Mouse (Mus musculus) MEL (cell line): Measurements from ENCODE around the gene Prkag2. TPM values are rescaled to one million over a fixed set of nuclear protein-coding genes. Genes with fewer than 3 reads are reported as not detected.

ENCODE experiments used
- DNase-seq: peaks from one replicate; pipeline ENCODE4 v3.0.0; 2011; ENCODE audit warnings: low read depth, low spot score
- H3K27ac ChIP-seq: 2 replicates; pipeline ENCODE4 v1.5.1; 2012; ENCODE audit warnings: low read depth, mild to moderate bottlenecking, control low read depth, low read length, moderate library complexity; ENCODE audit not compliant: control insufficient read depth
- H3K27me3 ChIP-seq, 2 experiments: fragments of 150-350 bp in 1 of 2; sonication (generic) in 1 of 2; 2 replicates each; pipeline ENCODE4 v1.6.1; 2012; ENCODE audit warnings: low read length in 2 of 2, mild to moderate bottlenecking in 2 of 2, improper control_type of control experiment in 1 of 2, moderate library complexity in 1 of 2; ENCODE audit not compliant: insufficient read depth in 2 of 2, control insufficient read depth in 1 of 2
- H3K36me3 ChIP-seq, 2 experiments: 2 replicates each; pipeline ENCODE4 v1.6.1; 2012 to 2014; ENCODE audit warnings: low read length in 2 of 2, improper control_type of control experiment in 1 of 2, inconsistent platforms in 1 of 2, mild to moderate bottlenecking in 1 of 2; ENCODE audit not compliant: insufficient read depth in 2 of 2, control insufficient read depth in 1 of 2
- H3K4me1 ChIP-seq, 2 experiments: fragments of 150-350 bp in 1 of 2; sonication (generic) in 1 of 2; 2 replicates each; pipeline ENCODE4 v1.6.1; 2012; ENCODE audit warnings: low read length in 2 of 2, improper control_type of control experiment in 1 of 2, mild to moderate bottlenecking in 1 of 2; ENCODE audit not compliant: insufficient read depth in 2 of 2, control insufficient read depth in 1 of 2
- H3K4me3 ChIP-seq, 2 experiments: fragments of 150-350 bp in 1 of 2; sonication (generic) in 1 of 2; 2 replicates each; pipeline ENCODE4 v1.5.1; 2012; ENCODE audit warnings: low read depth in 2 of 2, low read length in 2 of 2, mild to moderate bottlenecking in 2 of 2, moderate library complexity in 2 of 2, control low read depth in 1 of 2, improper control_type of control experiment in 1 of 2; ENCODE audit not compliant: control insufficient read depth in 1 of 2, insufficient read depth in 1 of 2
- H3K79me2 ChIP-seq: 2 replicates; pipeline ENCODE4 v1.6.1; 2012; ENCODE audit warnings: mild to moderate bottlenecking, low read length, moderate library complexity; ENCODE audit not compliant: control insufficient read depth, poor library complexity, insufficient read depth
- H3K9ac ChIP-seq: 2 replicates; pipeline ENCODE4 v1.6.1; 2012; ENCODE audit warnings: low read depth, mild to moderate bottlenecking, control low read depth, low read length, moderate library complexity; ENCODE audit not compliant: control insufficient read depth, poor library complexity, severe bottlenecking
- H3K9me3 ChIP-seq: fragments of 150-350 bp; sonication (generic); replicated peaks from 2 replicates; pipeline ENCODE4 v1.6.1; 2012; ENCODE audit warnings: mild to moderate bottlenecking, low read length, improper control_type of control experiment, moderate library complexity; ENCODE audit not compliant: insufficient read depth
- E2F4 ChIP-seq: IDR thresholded peaks from 2 replicates; pipeline ENCODE4 v1.6.1; 2011; ENCODE audit warnings: low read depth, low read length, improper control_type of control experiment, borderline replicate concordance
- ELF1 ChIP-seq: IDR thresholded peaks from 2 replicates; pipeline ENCODE4 v1.6.1; 2014; ENCODE audit warnings: low read depth, mild to moderate bottlenecking, inconsistent platforms, low read length, improper control_type of control experiment, moderate library complexity
- EP300 ChIP-seq, 2 experiments: IDR thresholded peaks; 2 replicates each; pipeline ENCODE4 v1.6.1; 2011; ENCODE audit warnings: improper control_type of control experiment in 2 of 2, low read length in 2 of 2, low read depth in 1 of 2, mild to moderate bottlenecking in 1 of 2
- ETS1 ChIP-seq: IDR thresholded peaks from 2 replicates; pipeline ENCODE4 v1.6.1; 2012; ENCODE audit warnings: low read depth, mild to moderate bottlenecking, inconsistent platforms, low read length, improper control_type of control experiment, moderate library complexity
- GABPA ChIP-seq: IDR thresholded peaks from 2 replicates; pipeline ENCODE4 v1.6.1; 2012; ENCODE audit warnings: low read depth, mild to moderate bottlenecking, inconsistent platforms, low read length, improper control_type of control experiment, moderate library complexity
- GATA1 ChIP-seq: IDR thresholded peaks from 2 replicates; pipeline ENCODE4 v1.6.1; 2011; ENCODE audit warnings: low read depth, low read length, improper control_type of control experiment
- HCFC1 ChIP-seq: IDR thresholded peaks from 2 replicates; pipeline ENCODE4 v1.6.1; 2012; ENCODE audit warnings: low read depth, mild to moderate bottlenecking, inconsistent platforms, low read length, improper control_type of control experiment, moderate library complexity
- KAT2A ChIP-seq: conservative IDR thresholded peaks from 2 replicates; pipeline ENCODE4 v1.6.1; 2012; ENCODE audit warnings: low read depth, low read length, improper control_type of control experiment, inconsistent platforms
- MAFK ChIP-seq: IDR thresholded peaks from 2 replicates; pipeline ENCODE4 v1.6.1; 2011; ENCODE audit warnings: low read depth, mild to moderate bottlenecking, low read length, improper control_type of control experiment, borderline replicate concordance
- MAX ChIP-seq: IDR thresholded peaks from 2 replicates; pipeline ENCODE4 v1.6.1; 2011; ENCODE audit warnings: low read length, improper control_type of control experiment
- MAZ ChIP-seq: IDR thresholded peaks from 2 replicates; pipeline ENCODE4 v1.6.1; 2012; ENCODE audit warnings: low read depth, mild to moderate bottlenecking, inconsistent platforms, low read length, improper control_type of control experiment
- MEF2A ChIP-seq: IDR thresholded peaks from 2 replicates; pipeline ENCODE4 v1.6.1; 2014; ENCODE audit warnings: low read depth, mild to moderate bottlenecking, inconsistent platforms, low read length, improper control_type of control experiment; ENCODE audit not compliant: poor library complexity, insufficient replicate concordance, severe bottlenecking; ENCODE audit errors: extremely low read depth
- MXI1 ChIP-seq: IDR thresholded peaks from 2 replicates; pipeline ENCODE4 v1.6.1; 2011; ENCODE audit warnings: mild to moderate bottlenecking, low read depth, low read length, improper control_type of control experiment
- MYC ChIP-seq: IDR thresholded peaks from 2 replicates; pipeline ENCODE4 v1.6.1; 2011; ENCODE audit warnings: low read depth, mild to moderate bottlenecking, low read length, improper control_type of control experiment, moderate library complexity
- NELFE ChIP-seq: IDR thresholded peaks from 2 replicates; pipeline ENCODE4 v1.6.1; 2011; ENCODE audit warnings: low read depth, low read length, improper control_type of control experiment
- NRF1 ChIP-seq: IDR thresholded peaks from 2 replicates; pipeline ENCODE4 v1.6.1; 2014; ENCODE audit warnings: low read depth, mild to moderate bottlenecking, inconsistent platforms, low read length, improper control_type of control experiment, moderate library complexity; ENCODE audit not compliant: poor library complexity, insufficient read depth, severe bottlenecking
- POLR2AphosphoS2 ChIP-seq: IDR thresholded peaks from 2 replicates; pipeline ENCODE4 v1.6.1; 2011; ENCODE audit warnings: low read length, improper control_type of control experiment
- RAD21 ChIP-seq: IDR thresholded peaks from 2 replicates; pipeline ENCODE4 v1.6.1; 2011; ENCODE audit warnings: mild to moderate bottlenecking, low read depth, low read length, improper control_type of control experiment
- RCOR1 ChIP-seq: IDR thresholded peaks from 2 replicates; pipeline ENCODE4 v1.6.1; 2012; ENCODE audit warnings: low read depth, mild to moderate bottlenecking, inconsistent platforms, low read length, improper control_type of control experiment
- SIN3A ChIP-seq: IDR thresholded peaks from 2 replicates; pipeline ENCODE4 v1.6.1; 2012; ENCODE audit warnings: low read length, improper control_type of control experiment, inconsistent platforms
- TAL1 ChIP-seq: IDR thresholded peaks from 2 replicates; pipeline ENCODE4 v1.6.1; 2012; ENCODE audit warnings: mild to moderate bottlenecking, inconsistent platforms, low read length, moderate library complexity, mixed read lengths
- TBP ChIP-seq: IDR thresholded peaks from 2 replicates; pipeline ENCODE4 v1.8.0; 2011; ENCODE audit warnings: low read depth, low read length, improper control_type of control experiment
- TCF12 ChIP-seq: IDR thresholded peaks from 2 replicates; pipeline ENCODE4 v1.6.1; 2014; ENCODE audit warnings: low read depth, mild to moderate bottlenecking, inconsistent platforms, low read length, improper control_type of control experiment, moderate library complexity
- UBTF ChIP-seq: IDR thresholded peaks from 2 replicates; pipeline ENCODE4 v1.6.1; 2012; ENCODE audit warnings: low read depth, mild to moderate bottlenecking, inconsistent platforms, low read length, improper control_type of control experiment, moderate library complexity, borderline replicate concordance; ENCODE audit not compliant: insufficient read depth
- USF1 ChIP-seq: IDR thresholded peaks from 2 replicates; pipeline ENCODE4 v1.6.1; 2014; ENCODE audit warnings: low read depth, mild to moderate bottlenecking, inconsistent platforms, low read length, improper control_type of control experiment, moderate library complexity
- USF2 ChIP-seq, 2 experiments: IDR thresholded peaks; 2 replicates each; pipeline ENCODE4 v1.6.1; 2011 to 2012; ENCODE audit warnings: improper control_type of control experiment in 2 of 2, low read length in 2 of 2, borderline replicate concordance in 1 of 2, inconsistent platforms in 1 of 2, low read depth in 1 of 2, mild to moderate bottlenecking in 1 of 2; ENCODE audit not compliant: insufficient read depth in 1 of 2
- ZC3H11A ChIP-seq: IDR thresholded peaks from 2 replicates; pipeline ENCODE4 v1.6.1; 2012; ENCODE audit warnings: low read depth, mild to moderate bottlenecking, inconsistent platforms, low read length, improper control_type of control experiment
- ZKSCAN1 ChIP-seq: IDR thresholded peaks from 2 replicates; pipeline ENCODE4 v1.6.1; 2012; ENCODE audit warnings: low read depth, mild to moderate bottlenecking, inconsistent platforms, low read length, improper control_type of control experiment, moderate library complexity
- ZNF384 ChIP-seq: IDR thresholded peaks from 2 replicates; pipeline ENCODE4 v1.6.1; 2012; ENCODE audit warnings: low read depth, mild to moderate bottlenecking, inconsistent platforms, low read length, improper control_type of control experiment
- polyA plus RNA-seq, 2 experiments: library from polyadenylated mRNA; stranded (reverse) in 1 of 2; unstranded in 1 of 2; fragments of >175 nt in 1 of 2; fragments of >200 nt in 1 of 2; gene quantifications; 2 replicates each; pipeline versions ENCODE4 v1.2.1 to v1.2.4; 2012; ENCODE audit warnings: low replicate concordance in 2 of 2, low read depth in 1 of 2; ENCODE audit not compliant: insufficient read length in 2 of 2, insufficient read depth in 1 of 2, missing spikeins in 1 of 2
- total RNA-seq: library from RNA; depleted of rRNA; stranded (reverse); fragments of 300-350 nt; gene quantifications from 2 replicates; pipeline ENCODE4 v1.2.3, GENCODE M21; 2012

Gene Prkag2
- total and polyA plus RNA-seq, 3 experiments, result 8.0 to 27.9 TPM; not detected in 1

DNA sequence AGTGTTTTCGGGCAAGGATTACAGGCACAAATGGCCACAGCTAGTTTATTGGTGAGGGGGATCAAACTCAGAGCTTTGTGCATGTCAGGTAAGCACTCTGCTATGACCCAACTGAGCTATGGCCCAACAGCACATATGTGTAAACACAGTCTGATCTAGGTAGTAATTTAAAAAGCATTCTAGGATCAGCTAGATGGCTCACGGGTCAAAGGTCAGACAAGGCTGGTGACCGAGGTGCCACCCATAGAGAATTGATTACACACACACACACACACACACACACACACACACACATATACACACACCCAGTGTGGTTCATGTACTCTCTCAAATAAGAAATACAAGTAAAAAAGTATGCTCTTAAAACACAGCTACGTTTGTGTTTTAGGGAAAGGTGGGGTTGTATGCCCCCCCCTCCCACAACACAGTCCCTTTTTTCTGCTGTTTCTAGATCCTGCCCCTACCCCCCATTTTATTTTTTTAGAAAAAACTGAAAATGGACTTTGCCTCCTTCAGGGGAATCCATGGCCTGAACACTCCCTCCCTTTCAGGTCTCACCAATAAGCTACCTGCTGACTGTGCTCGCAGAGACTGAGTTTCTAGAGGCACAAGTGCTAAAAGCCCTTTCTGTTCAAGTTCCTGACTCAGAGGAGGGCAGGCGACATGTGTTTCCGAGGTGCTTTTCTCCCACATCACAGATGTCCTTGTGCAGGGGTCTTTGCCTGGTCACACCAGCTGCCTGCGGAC lies 169.4 kb downstream of the Prkag2 start:
- no peaks in the 10 kb centered on the region for H3K27me3 ChIP-seq
- TF ChIP-seq RCOR1 (no peak), SIN3A (no peak), GABPA (no peak), GATA1 (no peak), ZNF384 (no peak), MXI1 (no peak), USF1 (no peak), NELFE (no peak), USF2 (IDR thresholded peaks at IDR 0.05; ENCODE audit: borderline replicate concordance in 1 of 2, insufficient read depth in 1 of 2, low read depth in 1 of 2, low read length in 2 of 2) (no peak), EP300 (IDR thresholded peaks at IDR 0.05; ENCODE audit: low read depth in 1 of 2, low read length in 2 of 2) (no peak), KAT2A (no peak), E2F4 (no peak), NRF1 (no peak), MAFK (no peak), ETS1 (no peak), TBP (no peak), RAD21 (no peak)
- H3K4me1 ChIP-seq, result peaks cover 12 to 29% of the 10 kb centered on the region in 2 experiments
- peaks cover 0 to 19% of the 10 kb centered on the region in 2 experiments; a peak in 2 of 4 replicates for H3K36me3 ChIP-seq
- no peaks in the 10 kb centered on the region for H3K79me2 ChIP-seq
- no peak overlapping the region for H3K27ac ChIP-seq
- H3K9me3 ChIP-seq, result no peaks in the 10 kb centered on the region
- DNase-seq, result no peak
- H3K9ac ChIP-seq, result no peak overlapping the region
- H3K4me3 ChIP-seq, result no peak overlapping the region

- no peaks in the 10 kb centered on the region for H3K27me3 ChIP-seq
- DNase-seq, result no peak
- no peaks in the 10 kb centered on the region for H3K9me3 ChIP-seq
- no peak overlapping the region for H3K4me3 ChIP-seq
- no peak overlapping the region for H3K9ac ChIP-seq
- H3K27ac ChIP-seq, result no peak overlapping the region
- peaks cover 0 to 15% of the 10 kb centered on the region in 2 experiments; a peak in 2 of 4 replicates for H3K36me3 ChIP-seq
- H3K4me1 ChIP-seq, result peaks cover 10 to 25% of the 10 kb centered on the region in 2 experiments
- no peaks in the 10 kb centered on the region for H3K79me2 ChIP-seq
- TF ChIP-seq UBTF, result no peak
- no peak for TF ChIP-seq E2F4
- no peak for TF ChIP-seq ZC3H11A
- TF ChIP-seq POLR2AphosphoS2, result no peak
- TF ChIP-seq MAZ, result no peak
- TF ChIP-seq TAL1, result no peak
- TF ChIP-seq USF1, result no peak
- no peak for TF ChIP-seq MYC
- TF ChIP-seq ELF1, result no peak
- no peak for TF ChIP-seq TCF12
- no peak for TF ChIP-seq GATA1
- no peak for TF ChIP-seq HCFC1
- TF ChIP-seq MEF2A, result no peak
- no peak for TF ChIP-seq USF2 (IDR thresholded peaks at IDR 0.05; ENCODE audit: borderline replicate concordance in 1 of 2, insufficient read depth in 1 of 2, low read depth in 1 of 2, low read length in 2 of 2)
- TF ChIP-seq MXI1, result no peak
- TF ChIP-seq ZNF384, result no peak
- TF ChIP-seq MAX, result no peak
- TF ChIP-seq ZKSCAN1, result no peak
Measured at GRCm38 (mm10) chr5:24928816-24929215, 171.6 kb downstream of the Prkag2 start.
